Mouse (Mus musculus) limb, embryonic 13.5 days (tissue): ENCODE measurements around the gene Gpc6. TPM values are rescaled to one million over a fixed set of nuclear protein-coding genes. Genes with fewer than 3 reads are reported as not detected.

Source experiments
- ATAC-seq: fragments of 200-750 bp; cut with Nextera tagmentation; 2 replicates; pipeline ENCODE4 v1.8.0; 2017; ENCODE audit warnings: low read depth, moderate number of reproducible peaks, moderate TSS enrichment; ENCODE audit not compliant: low FRiP score
- H3K27ac ChIP-seq: fragments of 300-500 bp; sonication (generic); 2 replicates; pipeline ENCODE4 v1.5.1; 2015; ENCODE audit warnings: inconsistent platforms, mild to moderate bottlenecking, moderate library complexity
- H3K27me3 ChIP-seq: fragments of 300-500 bp; sonication (generic); 2 replicates; pipeline ENCODE4 v1.6.1; 2015; ENCODE audit warnings: mild to moderate bottlenecking, inconsistent platforms
- H3K36me3 ChIP-seq: fragments of 300-500 bp; sonication (generic); 2 replicates; pipeline ENCODE4 v1.6.1; 2015; ENCODE audit warnings: inconsistent platforms, mild to moderate bottlenecking, moderate library complexity
- H3K4me1 ChIP-seq: fragments of 300-500 bp; sonication (generic); 2 replicates; pipeline ENCODE4 v1.6.1; 2015; ENCODE audit warnings: inconsistent platforms
- H3K4me2 ChIP-seq: fragments of 300-500 bp; sonication (generic); replicated peaks from 2 replicates; pipeline ENCODE4 v1.6.1; 2015; ENCODE audit warnings: inconsistent platforms, mild to moderate bottlenecking, moderate library complexity
- H3K4me3 ChIP-seq: fragments of 300-500 bp; sonication (generic); 2 replicates; pipeline ENCODE4 v1.5.1; 2015; ENCODE audit warnings: moderate library complexity, mild to moderate bottlenecking, inconsistent platforms
- H3K9ac ChIP-seq: fragments of 300-500 bp; sonication (generic); 2 replicates; pipeline ENCODE4 v1.6.1; 2015; ENCODE audit warnings: mild to moderate bottlenecking, inconsistent platforms
- H3K9me3 ChIP-seq: fragments of 300-500 bp; sonication (generic); 2 replicates; pipeline ENCODE4 v1.6.1; 2016; ENCODE audit warnings: inconsistent platforms
- WGBS: fragments of 180-500 bp; shearing (Covaris S2); methylation state at CpG from one replicate; pipeline ENCODE4 v1.1.7; 2015; 5-methylcytosine and 5-hydroxymethylcytosine counted together
- polyA plus RNA-seq: library from polyadenylated mRNA; unstranded; fragments of >200 nt; fragmentation: Nextera tagmentation; extraction: Ambion mirVana; gene quantifications from 2 replicates; pipeline ENCODE4 v1.2.1, GENCODE M21; 2015

The Gpc6 gene
- polyA plus RNA-seq, 1 experiment from 2014 or later = 59.6 TPM

DNA sequence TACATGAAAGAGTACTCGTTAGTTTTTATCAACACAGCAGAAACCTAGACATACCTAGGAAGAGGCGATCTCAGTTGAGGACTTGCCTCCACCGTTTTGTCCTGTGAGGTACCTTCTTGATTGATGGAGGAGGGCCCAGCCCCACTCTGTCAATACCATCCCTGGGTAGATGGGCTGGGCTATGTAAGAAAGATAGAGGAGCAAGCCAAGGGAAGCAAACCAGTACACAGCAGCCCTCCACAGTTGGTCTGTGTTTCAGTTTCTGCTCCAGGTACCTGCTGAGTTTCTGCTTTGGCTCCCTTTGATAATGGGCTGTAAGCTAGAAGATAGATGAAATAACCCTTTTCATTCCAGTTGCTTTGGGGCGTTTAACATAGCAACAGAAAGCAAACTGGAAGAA is 916.1 kb downstream of the Gpc6 start:
- Histone ChIP-seq H3K27me3 (no peaks in the 10 kb centered on the region), H3K4me2 (no peak overlapping the region), H3K27ac (no peak overlapping the region), H3K4me1 (peaks cover 9% of the 10 kb centered on the region), H3K36me3 (no peaks in the 10 kb centered on the region), H3K9ac (no peak overlapping the region), H3K9me3 (no peaks in the 10 kb centered on the region), H3K4me3 (no peak overlapping the region)
- 80% methylated on average over 4 of the region's 4 CpGs for WGBS
- no peak for ATAC-seq

DNA sequence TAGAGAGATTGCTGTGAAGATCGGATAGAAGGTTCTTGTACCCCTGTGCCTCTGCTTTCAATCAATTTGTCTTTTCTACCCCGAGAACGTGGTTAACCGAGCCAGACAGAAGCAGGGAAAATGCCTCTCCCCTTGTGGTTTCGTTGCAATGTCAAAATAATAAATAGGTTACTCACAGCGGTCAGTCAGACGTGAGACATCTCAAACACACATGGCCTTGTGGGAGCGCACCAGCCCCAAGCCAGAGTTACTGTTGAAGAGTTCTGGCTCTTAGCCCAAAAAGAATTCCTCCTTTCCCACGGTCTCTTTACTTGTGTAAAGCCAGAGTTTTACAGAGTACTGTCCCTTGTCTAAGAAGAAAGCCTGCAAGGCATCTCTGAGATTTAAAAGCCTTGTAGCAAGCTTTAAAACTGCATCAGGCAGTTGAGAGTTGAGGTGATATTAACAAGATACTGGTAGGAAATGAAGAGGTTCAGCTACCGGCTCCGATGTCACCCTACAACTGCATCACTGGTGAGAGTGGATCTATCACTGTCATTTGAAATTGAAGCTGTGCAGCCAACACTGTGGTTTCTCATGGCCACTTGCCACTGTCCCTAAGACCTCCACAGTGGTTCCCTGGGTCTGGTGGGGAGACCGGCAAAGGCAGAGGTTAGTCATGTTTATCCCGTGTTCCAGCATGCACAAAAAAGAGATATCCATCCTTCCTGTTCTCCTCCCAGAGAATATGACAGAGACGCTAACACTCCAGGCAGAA is 916.9 kb downstream of the Gpc6 start:
- H3K27me3 ChIP-seq = no peaks in the 10 kb centered on the region
- no peak overlapping the region for H3K27ac ChIP-seq
- 61% methylated on average over 14 of the region's 14 CpGs for WGBS
- ATAC-seq = no peak
- no peak overlapping the region for H3K4me3 ChIP-seq
- H3K36me3 ChIP-seq = no peaks in the 10 kb centered on the region
- H3K4me1 ChIP-seq = peaks cover 9% of the 10 kb centered on the region
- H3K9me3 ChIP-seq = no peaks in the 10 kb centered on the region
- H3K9ac ChIP-seq = no peak overlapping the region
- no peak overlapping the region for H3K4me2 ChIP-seq

DNA sequence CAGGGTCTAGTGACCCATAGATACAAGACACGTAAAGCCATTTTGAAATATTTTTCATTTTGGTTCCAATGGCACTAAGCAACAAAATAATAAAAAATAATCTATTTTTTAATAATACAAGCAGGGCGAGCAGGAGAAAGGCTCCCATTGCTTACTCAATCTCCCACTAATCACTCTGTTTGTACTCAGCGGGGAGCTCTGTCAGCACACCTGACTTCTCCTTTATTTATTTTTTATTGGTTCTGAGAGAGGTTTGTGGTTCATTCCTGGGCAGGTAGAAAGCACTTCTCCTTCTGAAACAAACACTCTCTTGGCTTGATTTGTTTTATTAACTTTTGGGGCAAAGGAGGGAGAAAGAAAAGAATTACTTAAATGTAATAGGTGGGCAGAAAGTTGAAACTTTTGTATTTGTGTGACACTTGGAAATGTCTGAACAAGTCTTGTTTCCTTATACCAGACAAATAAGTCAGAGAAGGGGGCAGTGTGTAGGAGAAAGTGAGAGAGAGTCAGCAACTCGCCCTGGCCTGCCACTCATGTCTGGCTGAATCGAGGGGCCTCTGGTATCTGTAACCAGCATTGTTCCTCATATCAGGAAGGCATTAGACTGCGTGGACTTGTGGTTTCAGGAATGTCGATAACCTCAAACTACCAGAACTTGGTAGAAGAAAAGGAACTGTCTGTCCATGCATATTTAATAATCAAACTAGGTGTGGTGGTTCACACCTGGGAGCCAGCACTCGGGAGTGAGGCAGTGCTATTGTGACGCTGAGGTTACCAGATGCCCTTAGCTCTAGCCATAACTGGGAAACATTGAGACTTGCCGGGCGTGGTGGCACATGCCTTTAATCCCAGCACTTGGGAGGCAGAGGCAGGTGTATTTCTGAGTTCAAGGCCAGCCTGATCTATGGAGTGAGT is 924.7 kb downstream of the Gpc6 start:
- H3K4me2 ChIP-seq = no peak overlapping the region
- ATAC-seq = no peak
- H3K36me3 ChIP-seq = no peaks in the 10 kb centered on the region
- H3K4me1 ChIP-seq = no peaks in the 10 kb centered on the region
- no peak overlapping the region for H3K4me3 ChIP-seq
- 79% methylated on average over 11 of the region's 11 CpGs for WGBS
- no peaks in the 10 kb centered on the region for H3K27me3 ChIP-seq
- H3K9me3 ChIP-seq = no peaks in the 10 kb centered on the region
- H3K27ac ChIP-seq = no peak overlapping the region
- no peak overlapping the region for H3K9ac ChIP-seq

DNA sequence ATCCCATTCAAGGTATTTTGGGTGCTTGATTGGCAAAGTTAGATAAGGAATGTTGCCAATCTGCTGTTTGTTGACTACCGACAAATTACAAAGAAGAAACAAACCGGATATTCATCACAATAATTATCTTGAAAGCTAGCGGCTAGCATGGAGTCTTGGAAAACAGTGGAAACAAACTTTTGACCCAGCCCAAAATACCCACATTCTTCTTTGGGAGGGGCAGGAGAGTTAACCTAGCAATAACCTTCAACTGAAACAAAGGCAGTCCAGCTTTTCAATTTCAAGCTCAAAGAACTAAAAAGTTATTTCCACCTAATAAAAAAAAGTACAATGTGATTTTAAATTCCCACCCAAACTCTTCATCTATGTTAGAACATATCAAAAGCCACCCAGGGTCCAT is 927.2 kb downstream of the Gpc6 start:
- H3K9ac ChIP-seq = no peak overlapping the region
- H3K4me3 ChIP-seq = no peak overlapping the region
- no peak overlapping the region for H3K27ac ChIP-seq
- H3K4me2 ChIP-seq = no peak overlapping the region
- H3K27me3 ChIP-seq = no peaks in the 10 kb centered on the region
- H3K9me3 ChIP-seq = no peaks in the 10 kb centered on the region
- no peaks in the 10 kb centered on the region for H3K36me3 ChIP-seq
- WGBS = 89% methylated on average over 3 of the region's 3 CpGs
- no peaks in the 10 kb centered on the region for H3K4me1 ChIP-seq
- no peak for ATAC-seq

DNA sequence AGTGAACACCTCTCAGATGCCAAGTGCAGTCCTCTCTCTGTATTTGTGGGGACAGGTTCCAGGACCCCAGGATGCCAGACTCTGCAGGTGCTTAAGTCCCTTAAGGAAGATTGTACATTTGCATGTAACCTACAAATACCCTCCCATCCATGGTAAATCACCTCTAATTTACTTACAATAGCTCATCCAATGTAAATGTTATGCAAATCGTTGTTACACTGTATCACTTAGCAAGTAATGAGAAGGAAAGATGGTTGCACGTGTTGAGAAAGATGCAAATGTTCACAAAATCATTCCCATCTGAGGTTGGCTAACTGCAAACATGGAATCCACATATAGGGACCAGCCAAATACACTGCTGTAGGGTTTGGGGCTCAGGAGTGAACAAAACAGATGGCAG is 927.7 kb downstream of the Gpc6 start:
- Histone ChIP-seq H3K36me3 (no peaks in the 10 kb centered on the region), H3K4me3 (no peak overlapping the region), H3K9ac (no peak overlapping the region), H3K4me1 (no peaks in the 10 kb centered on the region), H3K27ac (no peak overlapping the region), H3K27me3 (no peaks in the 10 kb centered on the region), H3K4me2 (no peak overlapping the region), H3K9me3 (no peaks in the 10 kb centered on the region)
- 92% methylated on average over 2 of the region's 2 CpGs for WGBS
- ATAC-seq = no peak

DNA sequence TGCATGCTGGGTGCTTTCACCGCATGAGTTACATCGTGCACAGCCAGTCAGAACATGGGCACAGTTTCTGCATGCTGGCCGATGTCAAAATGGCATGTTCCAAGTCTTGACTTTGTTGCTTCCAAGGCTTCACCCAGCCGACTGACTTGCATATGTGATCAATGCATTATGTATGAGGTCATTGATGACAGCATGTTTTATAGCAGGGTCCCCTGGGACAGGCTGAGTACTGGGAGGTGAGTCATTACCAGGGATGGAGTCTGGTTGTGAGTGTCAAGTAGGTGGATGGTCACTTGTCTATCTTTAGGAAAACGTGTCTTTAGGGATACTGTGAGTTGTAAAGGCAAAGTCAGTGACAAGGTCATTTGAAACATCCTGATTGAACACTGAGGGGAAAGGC is 929.4 kb downstream of the Gpc6 start:
- 85% methylated on average over 5 of the region's 5 CpGs for WGBS
- H3K9me3 ChIP-seq = no peaks in the 10 kb centered on the region
- H3K27me3 ChIP-seq = no peaks in the 10 kb centered on the region
- H3K4me2 ChIP-seq = no peak overlapping the region
- H3K4me3 ChIP-seq = no peak overlapping the region
- no peak for ATAC-seq
- H3K4me1 ChIP-seq = no peaks in the 10 kb centered on the region
- no peaks in the 10 kb centered on the region for H3K36me3 ChIP-seq
- H3K9ac ChIP-seq = no peak overlapping the region
- H3K27ac ChIP-seq = no peak overlapping the region

DNA sequence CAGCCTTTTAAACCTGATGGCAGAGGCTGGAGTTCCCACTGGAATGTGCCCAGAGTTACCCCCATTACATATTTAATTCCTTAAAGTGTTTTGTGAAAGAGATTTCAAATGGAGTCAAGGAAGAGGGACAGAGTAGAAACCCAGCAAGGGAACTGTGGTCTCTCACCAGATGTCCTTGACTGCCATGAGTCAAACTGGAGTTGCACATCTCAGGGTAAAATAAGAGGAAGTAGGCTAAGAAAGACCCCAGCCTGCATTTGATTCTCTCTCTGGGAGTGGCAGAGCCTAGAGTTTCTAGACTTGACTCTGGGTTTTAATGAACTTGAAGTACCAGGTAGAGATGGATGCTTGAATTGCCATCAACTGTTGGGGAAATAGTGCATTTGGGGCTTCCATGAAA is 946.2 kb downstream of the Gpc6 start:
- Histone ChIP-seq H3K27ac (no peak overlapping the region), H3K4me1 (no peaks in the 10 kb centered on the region), H3K4me3 (no peak overlapping the region), H3K9ac (no peak overlapping the region), H3K9me3 (no peaks in the 10 kb centered on the region), H3K36me3 (peaks cover 6% of the 10 kb centered on the region; the same call in 1 of the 2 replicates), H3K27me3 (no peaks in the 10 kb centered on the region), H3K4me2 (no peak overlapping the region)
- no peak for ATAC-seq

DNA sequence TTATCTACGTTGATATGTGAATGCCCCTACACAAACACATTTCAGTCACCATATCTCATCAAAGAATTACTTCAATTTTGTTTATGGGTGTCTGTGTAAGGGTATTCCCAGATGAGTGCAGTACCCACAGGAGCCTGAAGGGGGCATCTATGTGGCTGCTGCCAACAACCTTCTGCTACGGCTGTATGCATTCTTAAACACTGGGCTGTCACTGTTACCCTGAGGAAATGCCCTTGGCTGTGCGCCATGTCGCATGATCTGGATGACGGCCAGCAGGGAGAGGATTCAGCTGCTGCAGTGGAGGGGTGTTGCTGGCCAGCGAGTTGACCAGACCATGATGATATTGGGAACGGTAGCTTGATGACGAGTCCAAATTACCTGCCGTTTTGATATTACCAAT is 954.2 kb downstream of the Gpc6 start:
- 89% methylated on average over 9 of the region's 9 CpGs for WGBS
- H3K4me1 ChIP-seq = no peaks in the 10 kb centered on the region
- H3K4me2 ChIP-seq = no peak overlapping the region
- no peak overlapping the region for H3K27ac ChIP-seq
- ATAC-seq = no peak
- H3K9ac ChIP-seq = no peak overlapping the region
- H3K9me3 ChIP-seq = no peaks in the 10 kb centered on the region
- no peak overlapping the region for H3K4me3 ChIP-seq
- H3K36me3 ChIP-seq = no peaks in the 10 kb centered on the region
- no peaks in the 10 kb centered on the region for H3K27me3 ChIP-seq

DNA sequence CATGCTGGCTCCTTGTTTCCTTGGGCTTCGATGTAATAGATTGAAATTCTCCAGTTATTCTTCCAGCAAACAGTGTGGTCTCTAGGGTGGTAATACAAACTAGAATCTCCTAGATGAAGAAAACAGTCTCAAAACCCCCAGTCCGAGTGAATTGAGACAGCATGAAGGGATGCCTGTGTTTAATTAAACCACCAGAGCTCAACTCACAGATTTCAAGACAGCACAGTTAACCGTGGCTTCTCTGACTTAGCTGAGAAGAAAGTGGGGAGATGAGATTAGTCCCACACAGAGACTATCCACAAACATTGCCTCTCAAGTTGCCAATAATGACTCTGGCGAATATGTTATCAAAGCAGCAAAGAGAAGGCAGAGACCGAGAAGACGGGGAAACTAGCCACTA is 956.0 kb downstream of the Gpc6 start:
- Histone ChIP-seq H3K27me3 (no peaks in the 10 kb centered on the region), H3K4me3 (no peak overlapping the region), H3K4me1 (no peaks in the 10 kb centered on the region), H3K27ac (no peak overlapping the region), H3K36me3 (no peaks in the 10 kb centered on the region), H3K9me3 (no peaks in the 10 kb centered on the region), H3K4me2 (no peak overlapping the region), H3K9ac (no peak overlapping the region)
- ATAC-seq = no peak
- WGBS = 42% methylated on average over 6 of the region's 6 CpGs

DNA sequence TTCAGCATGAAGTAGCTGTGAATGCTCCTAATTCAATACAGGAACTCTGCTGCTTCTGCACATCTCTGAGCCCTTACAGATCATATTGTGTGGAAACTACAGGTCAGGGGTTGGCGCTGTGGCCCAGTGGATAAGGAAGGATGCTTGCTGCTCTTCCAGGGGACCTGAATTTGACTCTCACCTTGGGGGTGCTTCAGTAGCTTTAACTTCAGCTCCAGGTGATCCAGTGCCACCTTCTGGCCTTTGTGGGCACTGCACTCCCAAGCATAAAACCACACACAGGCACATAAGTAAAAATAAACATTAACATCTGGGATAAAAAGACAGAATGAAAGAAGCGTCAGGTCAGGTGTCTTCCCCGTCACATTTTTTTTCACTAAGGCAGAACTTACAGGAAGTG is 957.1 kb downstream of the Gpc6 start:
- Histone ChIP-seq H3K4me1 (no peaks in the 10 kb centered on the region), H3K9ac (no peak overlapping the region), H3K9me3 (no peaks in the 10 kb centered on the region), H3K4me3 (no peak overlapping the region), H3K36me3 (no peaks in the 10 kb centered on the region), H3K4me2 (no peak overlapping the region), H3K27me3 (no peaks in the 10 kb centered on the region), H3K27ac (no peak overlapping the region)
- ATAC-seq = no peak
- 55% methylated on average over 3 of the region's 3 CpGs for WGBS

DNA sequence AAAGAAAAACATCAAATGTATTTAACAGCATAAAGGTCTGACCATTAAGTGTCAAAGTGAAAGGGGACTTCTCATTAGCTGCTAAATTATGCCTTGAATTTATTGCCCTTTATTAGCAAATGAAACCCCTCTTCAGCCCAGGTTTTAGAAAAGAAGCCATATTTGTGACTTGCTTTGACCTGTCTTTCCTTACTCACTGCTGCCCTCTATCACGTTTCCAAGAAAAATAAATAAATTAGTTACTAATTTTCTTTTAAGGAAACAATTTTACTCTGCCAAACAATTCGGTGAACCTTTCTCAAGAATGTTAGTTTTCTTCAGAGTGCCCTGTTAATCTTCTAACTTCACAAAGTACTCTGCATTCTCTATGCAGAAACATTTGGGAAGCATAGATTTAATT is 964.5 kb downstream of the Gpc6 start:
- Histone ChIP-seq H3K4me3 (no peak overlapping the region), H3K9me3 (no peaks in the 10 kb centered on the region), H3K27me3 (no peaks in the 10 kb centered on the region), H3K27ac (no peak overlapping the region), H3K4me2 (no peak overlapping the region), H3K4me1 (peaks cover 19% of the 10 kb centered on the region), H3K36me3 (no peaks in the 10 kb centered on the region), H3K9ac (no peak overlapping the region)
- 50% methylated on average over 2 of the region's 2 CpGs for WGBS
- ATAC-seq = no peak

DNA sequence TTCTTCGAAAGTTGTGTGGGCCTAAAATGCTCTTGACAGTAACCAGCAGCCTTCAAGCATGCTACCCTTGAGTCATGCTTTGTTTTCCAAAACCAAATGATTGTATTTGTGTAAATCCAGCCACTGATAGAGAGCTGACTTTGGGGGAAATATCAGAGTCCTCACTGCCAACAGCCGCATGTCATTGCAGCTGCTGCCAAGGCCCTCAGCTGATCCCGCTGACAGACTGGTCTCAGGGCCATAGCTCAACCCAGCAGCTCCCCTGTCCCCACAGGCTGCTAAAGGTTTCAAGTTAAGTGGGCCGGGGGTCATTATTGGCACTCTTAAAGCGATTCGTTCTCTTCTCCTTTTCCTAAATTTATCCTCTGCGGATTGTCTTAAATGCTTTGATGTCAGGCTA is 966.3 kb downstream of the Gpc6 start:
- Histone ChIP-seq H3K27me3 (no peaks in the 10 kb centered on the region), H3K9me3 (no peaks in the 10 kb centered on the region), H3K27ac (no peak overlapping the region), H3K9ac (no peak overlapping the region), H3K4me2 (no peak overlapping the region), H3K36me3 (no peaks in the 10 kb centered on the region), H3K4me1 (peaks cover 30% of the 10 kb centered on the region), H3K4me3 (no peak overlapping the region)
- ATAC-seq = peak; percentile 51; the same call in 1 of the 2 replicates
- 36% methylated on average over 7 of the region's 7 CpGs for WGBS
